Mouse (Mus musculus) stomach, postnatal 0 days (tissue): ENCODE measurements around the gene Hist2h2aa2. TPM values are rescaled to one million over a fixed set of nuclear protein-coding genes. Genes with fewer than 3 reads are reported as not detected.

Source experiments
- ATAC-seq: fragments of 200-750 bp; cut with Nextera tagmentation; 2 replicates; pipeline ENCODE4 v1.8.0; 2017; ENCODE audit not compliant: low FRiP score, low TSS enrichment
- DNase-seq: peaks from one replicate; pipeline ENCODE4 v3.0.0-alpha.2; 2016; ENCODE audit warnings: low spot score
- H3K27ac ChIP-seq: fragments of 300-500 bp; sonication (generic); replicated peaks from 2 replicates; pipeline ENCODE4 v1.5.1; 2014; ENCODE audit warnings: mild to moderate bottlenecking, control low read depth
- H3K27me3 ChIP-seq: fragments of 300-500 bp; sonication (generic); 2 replicates; pipeline ENCODE4 v1.6.1; 2014; ENCODE audit warnings: low read length; ENCODE audit not compliant: control insufficient read depth, insufficient read depth
- H3K36me3 ChIP-seq: fragments of 300-500 bp; sonication (generic); 2 replicates; pipeline ENCODE4 v1.6.1; 2014; ENCODE audit warnings: low read length, mixed read lengths; ENCODE audit not compliant: control insufficient read depth, insufficient read depth
- H3K4me1 ChIP-seq: fragments of 300-500 bp; sonication (generic); replicated peaks from 2 replicates; pipeline ENCODE4 v1.6.1; 2014; ENCODE audit warnings: antibody characterized with exemption; ENCODE audit not compliant: control insufficient read depth, insufficient read depth
- H3K4me2 ChIP-seq: fragments of 300-500 bp; sonication (generic); replicated peaks from 2 replicates; pipeline ENCODE4 v1.6.1; 2014; ENCODE audit warnings: low read depth, mild to moderate bottlenecking, control low read depth, moderate library complexity
- H3K4me3 ChIP-seq: fragments of 300-500 bp; sonication (generic); 2 replicates; pipeline ENCODE4 v1.5.1; 2014; ENCODE audit warnings: low read depth, low read length, control low read depth
- H3K9ac ChIP-seq: fragments of 300-500 bp; sonication (generic); 2 replicates; pipeline ENCODE4 v1.6.1; 2014; ENCODE audit warnings: mild to moderate bottlenecking, low read length, control low read depth, mixed read lengths
- H3K9me3 ChIP-seq: fragments of 300-500 bp; sonication (generic); 2 replicates; pipeline ENCODE4 v1.6.1; 2016; ENCODE audit warnings: low read length; ENCODE audit not compliant: control insufficient read depth
- CTCF ChIP-seq: IDR thresholded peaks from 2 replicates; pipeline ENCODE4 v1.5.1; 2016; ENCODE audit warnings: antibody characterized with exemption, low read depth, mild to moderate bottlenecking, moderate library complexity
- EP300 ChIP-seq: optimal IDR thresholded peaks from 2 replicates; pipeline ENCODE3; 2016; ENCODE audit warnings: antibody characterized with exemption
- WGBS: fragments of 180-500 bp; shearing (Covaris S2); extraction: QIAGEN DNeasy Blood & Tissue Kit; methylation state at CpG from one replicate; pipeline ENCODE4 v1.1.7; 2014; 5-methylcytosine and 5-hydroxymethylcytosine counted together
- polyA plus RNA-seq: library from polyadenylated mRNA; unstranded; fragments of >200 nt; fragmentation: Nextera tagmentation; extraction: Ambion mirVana; gene quantifications from 2 replicates; pipeline ENCODE4 v1.2.1, GENCODE M21; 2015

The Hist2h2aa2 gene
- polyA plus RNA-seq, 1 experiment from 2014 or later, result 246 TPM

DNA sequence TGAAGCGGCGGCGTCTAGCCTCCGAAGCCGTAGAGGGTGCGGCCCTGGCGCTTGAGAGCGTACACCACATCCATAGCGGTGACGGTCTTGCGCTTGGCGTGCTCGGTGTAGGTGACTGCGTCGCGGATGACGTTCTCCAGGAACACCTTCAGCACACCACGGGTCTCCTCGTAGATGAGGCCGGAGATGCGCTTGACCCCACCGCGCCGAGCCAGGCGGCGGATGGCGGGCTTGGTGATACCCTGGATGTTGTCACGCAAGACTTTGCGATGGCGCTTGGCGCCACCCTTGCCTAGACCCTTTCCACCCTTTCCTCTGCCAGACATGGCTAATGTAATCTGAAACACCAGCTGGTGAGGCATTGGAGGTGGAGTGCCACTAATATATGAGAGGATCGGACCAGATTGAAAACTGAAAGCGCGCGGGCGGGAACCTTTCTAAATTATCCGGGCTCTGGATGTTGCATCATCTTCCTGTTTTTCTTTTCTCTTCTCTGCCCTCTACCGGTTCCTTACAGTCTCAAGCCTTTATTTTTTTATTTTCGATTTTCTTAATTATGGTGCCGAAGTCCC, 23.0 kb upstream of the Hist2h2aa2 start, which contains the start of gene Hist2h4:
TSS of gene Hist2h4 (minus strand) at position 333 of the 572 bp plus-strand sequence.
- no peaks in the 10 kb centered on the region for H3K36me3 ChIP-seq
- peak within 1 kb of the TSS; percentile 65 for H3K4me3 ChIP-seq
- no peaks in the 10 kb centered on the region for H3K27me3 ChIP-seq
- DNase-seq (peak; percentile 94), ATAC-seq (peak; percentile 88)
- peak within 1 kb of the TSS; percentile 83 for H3K9ac ChIP-seq
- peak within 1 kb of the TSS; percentile 98 for H3K27ac ChIP-seq
- H3K9me3 ChIP-seq, result no peaks in the 10 kb centered on the region
- 0 out of 2 replicates have a peak, but pooled peaks cover 2% of the 10 kb centered on the region for H3K4me1 ChIP-seq
- TF ChIP-seq CTCF (peak; percentile 73), EP300 (peak; percentile 97)
- peak within 1 kb of the TSS; percentile 65 for H3K4me2 ChIP-seq
- under 1% methylated on average over 40 of the region's 40 CpGs for WGBS

DNA sequence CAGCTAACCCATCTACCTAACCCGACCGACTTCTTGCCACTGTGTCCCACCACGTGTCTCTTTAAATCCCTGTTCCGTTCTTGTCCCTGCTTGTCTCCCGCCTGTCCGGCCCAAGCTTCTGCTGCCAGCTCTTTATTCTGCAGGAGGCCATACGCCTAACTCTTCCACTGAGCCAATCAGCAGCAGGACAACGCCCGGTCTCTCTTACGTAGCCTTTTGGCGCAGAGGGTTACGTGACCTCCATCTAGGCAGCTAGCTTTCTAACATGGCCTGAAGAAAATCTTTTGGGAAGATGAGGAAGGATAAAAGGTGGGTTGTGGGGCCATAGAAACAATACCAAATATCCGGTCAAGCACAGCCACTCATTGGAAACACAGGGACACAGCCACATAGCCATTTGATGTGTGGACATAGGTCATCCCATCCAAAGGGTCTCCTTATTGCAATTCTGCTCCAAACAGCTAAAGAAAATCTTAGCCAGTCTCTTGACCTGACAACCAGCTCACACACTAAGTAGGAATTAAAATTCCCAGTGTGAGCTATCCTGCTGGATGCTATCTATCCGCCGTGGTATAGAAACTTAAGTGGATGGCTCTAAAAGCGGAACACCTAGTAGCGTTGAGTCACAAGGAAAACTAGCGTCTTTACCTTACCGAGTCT, 22.3 kb upstream of the Hist2h2aa2 start:
- 2% methylated on average over 19 of the region's 19 CpGs for WGBS
- Histone ChIP-seq H3K27ac (peak overlapping the region; percentile 98), H3K9me3 (no peaks in the 10 kb centered on the region), H3K36me3 (no peaks in the 10 kb centered on the region), H3K9ac (peak overlapping the region; percentile 83), H3K4me2 (peak overlapping the region; percentile 65), H3K4me3 (peak overlapping the region; percentile 65), H3K27me3 (no peaks in the 10 kb centered on the region), H3K4me1 (0 out of 2 replicates have a peak, but pooled peaks cover 2% of the 10 kb centered on the region)
- DNase-seq, result peak; percentile 80
- TF ChIP-seq EP300 (no peak), CTCF (no peak)
- ATAC-seq, result peak; percentile 86

DNA sequence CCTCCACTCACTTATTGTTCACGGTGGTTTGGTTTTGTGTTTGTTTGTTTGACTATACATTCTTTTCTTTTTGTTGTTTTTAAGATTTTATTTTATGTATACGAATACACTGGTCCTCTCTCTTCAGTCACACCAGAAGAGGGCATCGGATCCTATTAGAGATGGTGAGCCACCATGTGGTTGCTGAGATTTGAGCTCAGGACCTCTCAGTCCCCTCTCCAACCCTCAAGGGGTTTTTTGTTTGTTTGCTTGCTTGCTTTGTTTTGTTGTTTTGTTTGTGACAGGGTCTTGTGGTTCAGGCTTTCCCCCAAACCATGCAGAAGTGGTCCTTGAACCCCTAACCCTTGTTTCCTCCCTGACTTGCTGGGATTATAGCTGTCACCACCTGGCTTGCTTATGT, 21.5 kb upstream of the Hist2h2aa2 start:
- Histone ChIP-seq H3K27ac (peak overlapping the region; percentile 98), H3K4me3 (peak overlapping the region; percentile 65), H3K36me3 (no peaks in the 10 kb centered on the region), H3K4me1 (0 out of 2 replicates have a peak, but pooled peaks cover 2% of the 10 kb centered on the region), H3K27me3 (no peaks in the 10 kb centered on the region), H3K4me2 (peak overlapping the region; percentile 65), H3K9me3 (no peaks in the 10 kb centered on the region), H3K9ac (peak overlapping the region; percentile 83)
- DNase-seq, result no peak
- ATAC-seq, result no peak
- TF ChIP-seq CTCF (peak; percentile 34), EP300 (no peak)
- WGBS, result 43% methylated on average over 3 of the region's 3 CpGs

DNA sequence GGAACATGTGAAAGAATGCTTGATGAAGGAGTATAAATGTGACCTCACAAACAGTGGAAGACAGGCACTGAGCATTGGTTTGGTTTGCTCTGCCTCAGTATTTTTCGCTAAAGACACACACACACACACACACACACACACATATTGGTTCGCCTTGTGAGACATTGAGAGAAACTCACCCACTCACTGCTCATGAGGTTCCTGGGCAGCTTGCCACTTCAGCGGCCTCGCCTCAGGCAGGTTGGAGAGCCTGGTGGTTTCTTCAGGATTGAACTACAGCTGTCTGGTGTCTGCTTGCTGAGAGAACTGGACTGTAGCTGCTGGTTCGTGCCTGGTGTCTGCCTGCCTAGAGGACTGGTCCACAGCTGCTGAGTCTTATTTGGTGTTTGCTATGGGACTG, 20.1 kb upstream of the Hist2h2aa2 start:
- peaks cover 2% of the 10 kb centered on the region; the same call in 1 of the 2 replicates for H3K4me1 ChIP-seq
- WGBS, result 87% methylated on average over 5 of the region's 5 CpGs

DNA sequence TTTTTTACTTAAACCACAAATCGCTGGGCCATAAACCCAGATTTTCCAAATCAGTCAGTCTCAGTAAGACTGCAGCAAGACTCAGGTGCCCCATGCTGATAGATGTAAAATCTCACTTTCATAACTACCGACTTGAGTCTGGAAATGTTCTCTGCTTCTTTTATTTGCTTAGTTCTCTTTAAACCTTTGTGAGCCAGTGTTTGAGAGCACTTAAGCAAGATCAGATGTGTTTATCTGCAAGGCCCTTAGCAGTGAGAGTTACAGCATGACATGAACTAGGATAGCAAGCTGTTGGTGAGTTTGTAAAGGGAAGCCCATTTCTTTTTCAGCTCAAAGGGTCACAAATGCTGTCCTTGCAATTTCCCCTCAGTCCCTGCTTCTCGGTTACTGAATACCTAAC, 17.1 kb upstream of the Hist2h2aa2 start:
- no peak for ATAC-seq
- no peak for TF ChIP-seq EP300
- no peak for TF ChIP-seq CTCF
- Histone ChIP-seq H3K4me1 (peaks cover 2% of the 10 kb centered on the region; the same call in 1 of the 2 replicates), H3K27me3 (no peaks in the 10 kb centered on the region), H3K9ac (no peak overlapping the region), H3K36me3 (no peaks in the 10 kb centered on the region), H3K27ac (no peak overlapping the region), H3K9me3 (no peaks in the 10 kb centered on the region), H3K4me3 (no peak overlapping the region), H3K4me2 (no peak overlapping the region)
- WGBS, result 57% methylated on average over 3 of the region's 3 CpGs
- no peak for DNase-seq

More for the DNA sequence above, 20.1 kb upstream of the Hist2h2aa2 start:
- TF ChIP-seq CTCF (no peak), EP300 (no peak)
- Histone ChIP-seq H3K9me3 (no peaks in the 10 kb centered on the region), H3K27me3 (no peaks in the 10 kb centered on the region), H3K27ac (no peak overlapping the region), H3K9ac (no peak overlapping the region), H3K36me3 (no peaks in the 10 kb centered on the region), H3K4me2 (no peak overlapping the region), H3K4me3 (no peak overlapping the region)
- DNase-seq, result no peak
- ATAC-seq, result no peak
